Mouse (Mus musculus): ENCODE measurements at regions not wholly inside any gene's neighbourhood (a gene's known extent, or its start where the extent isn't known, plus 50 kb on each side); places are given as distances from the start of the nearest gene placed in this dataset.
A peak's percentile ranks its signal among the peaks of the same experiment; 100 is the strongest.
"Not testable (repeated sequence)": the region's sequence is repeated elsewhere in the genome, so short reads cannot be mapped to it uniquely, and the experiment has no call there.

DNA sequence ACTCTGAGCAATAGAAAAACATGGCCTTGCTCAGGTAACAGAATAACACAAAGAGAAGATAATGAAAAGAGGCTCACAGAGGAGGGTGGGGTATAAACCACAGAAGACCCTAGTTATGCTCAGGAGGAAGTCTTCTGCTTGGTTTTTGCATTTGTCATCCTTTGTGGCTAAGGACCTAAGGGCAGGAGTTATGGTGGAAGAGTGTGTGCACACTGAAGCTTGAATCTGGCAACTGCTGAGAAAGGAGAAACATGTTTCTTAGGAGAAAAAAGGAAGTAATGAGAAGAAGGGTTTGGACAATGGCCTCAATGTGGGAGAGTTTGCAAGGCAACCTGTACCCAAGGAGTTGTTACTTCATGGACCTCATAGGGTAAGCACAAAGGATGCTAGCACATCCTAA, 106.8 kb upstream of the Nyap2 start:
- DNase-seq (ENCODE audit: low read depth, low spot score) = no peak

DNA sequence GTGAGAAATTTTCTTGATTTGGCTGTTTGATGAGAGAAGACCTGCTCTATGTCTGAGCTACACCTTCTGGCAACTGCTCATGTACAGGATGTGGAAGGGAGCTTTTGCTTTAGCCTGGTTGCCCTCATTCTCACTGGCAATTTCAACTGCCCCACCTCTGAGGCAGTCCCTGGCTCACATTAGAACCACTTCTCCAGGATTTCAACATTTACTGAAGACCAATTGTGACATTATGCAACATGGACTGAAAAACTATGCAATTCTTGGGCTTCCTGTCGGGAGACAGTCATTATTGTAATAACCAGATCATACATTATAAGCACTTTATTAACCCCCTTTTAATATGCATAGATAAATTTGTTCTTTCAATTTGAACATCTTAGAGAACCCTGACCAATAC, 107.6 kb upstream of the Nyap2 start:
- DNase-seq (ENCODE audit: low read depth, low spot score) = no peak

DNA sequence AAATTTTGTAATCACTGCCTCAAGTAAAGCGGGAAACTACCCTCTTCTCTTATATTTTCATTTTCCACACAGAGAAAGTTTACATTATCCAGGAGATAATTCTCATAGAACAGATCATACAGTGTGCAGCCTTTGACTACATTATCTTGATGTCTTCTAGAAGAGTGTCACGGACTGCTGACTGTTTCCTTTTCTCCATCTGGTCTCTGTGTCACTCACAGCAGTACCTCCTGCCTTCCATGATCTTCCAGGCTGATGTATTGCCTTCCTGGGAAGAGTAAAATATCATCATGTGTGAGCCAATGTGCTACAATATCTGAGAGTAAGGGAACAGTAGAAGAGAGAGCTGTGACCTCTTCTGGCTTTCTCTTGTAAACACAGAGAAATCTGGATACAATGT, 111.0 kb upstream of the Nyap2 start:
- no peak for DNase-seq (ENCODE audit: low read depth, low spot score)

DNA sequence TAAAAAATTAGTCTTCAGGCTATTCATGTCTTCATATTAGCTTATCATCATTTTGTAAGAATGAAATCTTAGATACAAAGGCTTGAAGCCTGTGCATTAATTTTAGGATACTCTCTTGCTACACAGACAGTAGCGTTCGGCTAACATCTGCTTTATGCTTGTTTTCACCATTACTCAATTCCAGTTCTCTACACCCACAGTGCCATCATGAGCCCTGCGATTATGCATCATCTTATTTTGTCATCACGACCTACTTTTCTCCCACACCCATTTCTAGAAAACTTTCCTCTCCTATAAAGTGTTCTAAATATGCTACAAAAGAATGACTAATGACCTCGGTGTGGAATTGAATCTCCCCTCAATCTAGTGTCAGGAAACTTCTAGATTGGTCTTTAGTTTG, 112.4 kb upstream of the Nyap2 start:
- no peak for DNase-seq (ENCODE audit: low read depth, low spot score)

DNA sequence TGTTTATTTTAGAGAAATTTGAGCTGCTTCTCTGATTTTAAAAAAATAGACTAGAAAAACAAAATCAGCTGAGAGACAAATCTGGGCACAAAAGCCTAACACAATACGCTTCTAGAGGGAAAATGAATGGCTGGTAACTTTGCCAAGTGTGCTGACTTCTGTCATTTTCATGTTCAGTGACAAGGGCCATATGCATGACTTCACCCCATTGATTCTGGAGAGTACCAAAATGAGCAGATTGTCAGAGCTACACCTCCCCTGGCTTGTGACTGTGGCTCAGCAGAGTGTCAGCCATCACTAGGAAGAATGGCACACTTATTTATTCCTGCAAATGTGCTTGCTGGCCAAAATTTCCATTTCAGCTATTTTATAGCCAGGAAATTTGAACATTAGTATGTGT, 112.9 kb upstream of the Nyap2 start:
- no peak for DNase-seq (ENCODE audit: low read depth, low spot score)

DNA sequence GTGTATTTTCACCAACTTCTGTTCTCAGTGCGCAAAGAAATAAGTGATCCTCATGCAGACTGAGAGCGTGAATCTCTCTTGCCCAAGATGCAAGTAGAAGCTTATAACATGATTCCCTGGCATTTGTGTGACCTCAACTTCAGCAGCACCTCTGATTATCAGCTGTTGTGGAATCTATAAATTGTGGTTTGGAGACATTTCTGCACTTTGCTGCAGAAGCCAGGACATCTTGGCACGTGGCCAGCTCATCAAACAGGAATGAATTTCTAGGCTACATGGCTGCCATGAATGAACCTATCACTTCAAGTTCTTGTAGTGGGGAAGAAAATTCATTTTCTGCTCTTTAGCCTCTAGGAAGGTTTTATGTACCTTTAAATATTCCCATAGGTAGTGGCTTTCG, 126.3 kb upstream of the Nyap2 start:
- DNase-seq (ENCODE audit: low read depth, low spot score) = no peak

DNA sequence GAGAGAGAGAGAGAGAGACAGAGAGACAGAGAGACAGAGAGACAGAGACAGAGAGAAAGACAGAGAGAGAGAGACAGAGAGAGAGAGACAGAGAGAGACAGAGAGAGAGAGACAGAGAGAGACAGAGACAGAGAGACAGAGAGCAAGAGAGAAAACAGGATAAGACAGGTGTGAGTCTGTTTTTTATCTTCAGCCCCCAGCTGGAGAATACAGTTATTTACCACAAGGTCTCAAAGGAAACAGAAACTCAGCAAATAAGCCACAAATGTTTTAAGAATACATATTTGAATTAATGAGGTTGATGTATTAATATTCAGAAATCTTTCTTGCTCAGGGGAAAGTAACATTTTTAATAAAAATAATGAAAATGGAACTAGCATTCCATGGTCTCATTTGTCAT, 130.7 kb upstream of the Nyap2 start:
- not testable (repeated sequence) for DNase-seq (ENCODE audit: low read depth, low spot score)

DNA sequence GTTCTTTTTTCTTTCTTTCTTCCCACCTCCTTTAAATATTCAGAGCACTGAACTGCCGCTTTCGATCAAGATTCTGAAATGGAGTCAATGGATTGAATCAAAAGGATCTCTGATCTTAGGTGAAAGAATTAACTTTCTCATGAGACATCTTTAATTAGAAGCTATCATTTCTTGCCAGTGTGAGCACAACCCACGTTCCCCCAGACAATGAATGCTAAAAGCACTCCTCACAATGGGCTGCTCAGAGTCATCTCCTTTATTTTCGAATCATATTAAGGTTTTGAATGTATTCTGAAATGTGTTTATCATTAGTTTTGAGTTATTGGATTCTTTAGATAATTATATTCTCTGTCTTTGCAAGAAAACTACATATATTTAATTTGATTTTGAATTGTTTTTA, 137.4 kb upstream of the Nyap2 start:
- DNase-seq (ENCODE audit: low read depth, low spot score) = no peak

DNA sequence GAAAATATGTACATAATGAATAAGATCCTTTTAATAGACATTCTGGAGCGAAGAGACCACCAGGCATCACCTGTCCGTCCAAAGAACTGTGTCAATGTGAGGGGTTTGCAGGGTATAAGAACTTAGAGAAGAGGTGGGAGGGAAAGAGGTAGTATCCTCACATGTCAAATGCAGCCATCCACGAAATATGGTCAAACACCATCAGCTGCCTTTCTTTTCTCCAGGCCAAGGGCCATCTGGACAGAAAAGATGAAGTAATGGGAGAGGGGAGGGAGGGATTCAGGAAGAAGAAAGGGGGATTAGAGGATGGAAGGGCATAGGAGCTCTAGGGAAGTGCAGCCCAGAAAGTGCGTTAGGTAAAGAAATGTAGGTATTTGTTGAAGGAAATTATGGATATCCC, 141.0 kb upstream of the Dock10 start:
- no peak for DNase-seq (ENCODE audit: low read depth, low spot score)

DNA sequence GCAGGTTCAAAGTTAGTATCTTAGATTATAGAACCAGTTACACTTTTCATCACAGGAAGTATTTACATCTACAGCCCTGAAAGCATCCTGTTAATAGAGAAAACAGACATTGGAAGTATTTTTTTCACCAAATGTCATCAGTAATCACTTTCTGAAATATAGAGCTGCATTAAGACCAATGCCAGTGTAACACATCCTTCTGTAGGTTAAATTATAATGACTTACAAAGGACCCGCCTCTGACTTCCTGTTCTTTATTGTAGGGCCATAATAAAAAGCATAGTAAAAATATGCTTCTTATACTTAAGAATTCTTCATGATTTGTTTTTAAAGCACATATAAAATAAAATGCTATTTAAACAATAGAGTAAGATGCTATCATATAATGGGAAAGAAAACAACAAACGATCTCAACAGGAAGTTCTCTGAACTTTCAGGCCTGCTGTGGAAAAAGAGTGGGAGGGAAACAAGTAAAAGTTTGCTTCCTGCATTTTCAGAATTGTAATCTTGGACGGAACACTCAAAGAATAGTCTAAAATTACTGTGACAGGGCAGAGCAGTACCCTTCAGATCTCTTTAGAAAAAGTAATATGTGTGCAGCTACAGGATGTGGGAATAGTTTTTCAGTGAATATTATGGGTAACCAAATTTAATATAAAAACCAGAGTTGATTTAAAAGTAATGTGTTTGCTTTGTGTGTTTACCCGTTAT, 116.0 kb upstream of the Dock10 start:
- DNase-seq (ENCODE audit: low read depth, low spot score) = peak; percentile 31

DNA sequence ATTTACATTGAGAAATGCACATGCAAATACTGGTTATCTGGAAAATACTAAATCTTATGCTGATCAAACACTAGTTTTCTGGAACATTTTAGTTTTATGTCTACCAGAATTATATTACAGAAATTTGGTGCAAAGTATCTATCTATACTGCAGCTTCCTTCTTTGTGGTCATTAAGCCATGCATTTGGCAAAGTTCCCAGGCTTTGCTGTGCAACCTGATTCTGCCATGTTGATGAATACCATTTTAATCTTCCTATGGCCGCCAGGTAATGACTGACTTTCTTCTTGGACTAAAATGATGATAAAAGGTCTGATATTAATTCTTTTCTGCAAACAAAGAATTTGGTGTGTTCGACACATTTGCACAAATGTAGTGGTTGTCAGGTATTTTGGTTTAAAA, 115.3 kb upstream of the Dock10 start:
- no peak for DNase-seq (ENCODE audit: low read depth, low spot score)

DNA sequence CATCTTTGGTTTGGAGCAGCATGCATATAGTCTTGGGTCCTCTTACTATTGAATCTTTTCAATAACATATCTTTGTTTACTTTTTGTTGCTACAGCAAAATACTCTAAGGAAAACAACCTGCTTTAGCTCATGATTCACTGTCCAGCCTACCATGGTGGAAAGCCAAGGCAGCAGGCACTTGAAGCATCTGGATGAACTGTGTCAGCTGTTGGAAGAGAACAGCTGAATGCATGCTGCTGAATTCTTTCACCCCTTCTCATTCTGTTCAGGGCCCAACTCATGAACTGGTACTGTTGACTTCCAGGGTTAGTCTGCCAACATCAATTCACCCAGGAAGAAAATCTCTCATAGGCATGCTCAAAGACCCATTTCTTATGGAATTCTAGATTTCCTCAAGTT, 110.5 kb upstream of the Dock10 start:
- no peak for DNase-seq (ENCODE audit: low read depth, low spot score)

DNA sequence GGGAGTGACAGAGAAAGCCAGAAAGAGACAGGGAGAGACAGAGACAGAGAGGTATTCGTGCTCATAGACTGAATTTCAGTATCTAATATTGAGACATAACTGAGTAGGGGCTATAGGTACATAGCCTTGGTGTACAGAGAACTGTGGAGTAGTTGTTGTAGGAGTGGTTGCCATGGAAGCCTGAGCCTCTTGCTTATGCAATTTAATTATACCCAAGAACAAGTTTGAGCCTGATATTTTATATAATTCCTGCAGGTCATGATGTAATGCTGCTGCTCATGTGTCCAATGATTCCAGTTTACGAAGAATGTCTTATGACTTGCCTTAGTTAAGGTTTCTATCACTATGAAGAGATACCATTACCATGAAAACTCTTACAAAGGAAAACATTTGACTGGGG, 98.7 kb upstream of the Dock10 start:
- no peak for DNase-seq (ENCODE audit: low read depth, low spot score)

DNA sequence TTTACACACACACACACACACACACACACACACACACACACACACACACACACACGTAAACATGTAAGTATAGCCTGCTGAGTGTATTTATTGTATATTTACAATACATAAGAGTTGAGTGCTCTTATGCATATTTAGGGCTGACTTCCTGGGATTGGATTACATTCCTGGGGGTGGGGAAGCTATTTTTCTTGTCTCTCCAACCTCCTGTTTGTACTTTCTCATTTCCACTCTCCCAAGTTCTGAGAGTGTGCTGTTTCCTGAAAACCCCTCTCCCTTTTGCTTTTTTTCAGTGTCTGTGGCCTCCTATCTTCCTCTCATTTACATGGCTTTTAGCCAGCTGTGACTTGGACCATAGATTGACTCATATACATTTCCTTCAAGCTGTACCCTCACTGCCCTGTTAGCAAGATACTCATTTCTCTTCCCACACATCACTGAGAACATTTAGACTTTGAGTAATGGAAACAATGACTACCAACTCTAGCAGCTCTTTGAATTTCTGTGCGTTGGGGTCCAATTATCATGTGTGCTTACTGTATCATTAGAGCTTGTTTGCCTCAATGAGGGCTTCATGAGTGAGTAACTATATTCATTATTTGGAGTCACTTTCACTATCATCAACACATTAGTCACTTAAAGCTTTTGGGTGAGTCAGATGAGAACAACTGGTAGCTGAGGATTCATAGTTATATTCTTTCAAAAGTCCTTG, 96.8 kb upstream of the Dock10 start:
- peak; percentile 50 for DNase-seq (ENCODE audit: low read depth, low spot score)

DNA sequence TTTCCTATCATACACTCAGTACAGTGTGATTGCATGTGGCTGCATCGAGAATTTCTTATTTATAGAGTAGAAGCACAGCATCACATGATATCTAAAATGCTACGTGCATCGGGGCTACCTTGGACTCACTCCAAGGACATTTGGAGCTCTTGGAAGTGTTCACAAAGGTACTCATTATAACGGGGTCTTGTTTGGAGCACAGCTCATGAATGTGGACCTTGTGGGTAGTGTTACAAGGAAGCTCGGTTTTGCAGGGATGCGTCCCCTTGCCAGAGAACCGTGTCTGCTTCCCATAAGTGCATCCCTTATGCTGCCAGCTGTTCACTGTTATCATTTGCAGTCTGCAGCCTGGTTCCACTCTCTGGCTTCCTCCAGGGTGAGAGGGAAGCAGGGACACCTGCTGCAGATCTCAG, 96.0 kb upstream of the Dock10 start:
- DNase-seq (ENCODE audit: low read depth, low spot score) = no peak

DNA sequence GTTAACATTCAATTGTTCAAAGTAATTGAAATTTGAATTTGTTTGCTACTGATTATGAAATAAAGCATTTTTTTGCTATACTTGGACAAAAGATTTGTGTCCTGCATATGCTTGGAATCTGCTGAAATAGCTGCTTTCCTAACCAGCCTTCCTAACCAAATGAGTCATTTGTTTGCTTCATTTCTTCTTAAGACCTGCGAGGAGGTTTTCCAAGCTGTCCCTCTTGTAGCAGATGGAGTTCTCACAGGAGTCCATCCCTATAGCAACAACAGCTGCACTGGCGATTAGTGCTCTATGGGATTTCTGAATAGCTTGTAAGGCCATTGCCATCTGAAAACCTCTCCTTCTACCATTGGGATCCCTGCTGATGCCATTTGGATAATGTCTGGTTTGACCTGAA, 94.4 kb upstream of the Dock10 start:
- no peak for DNase-seq (ENCODE audit: low read depth, low spot score)

DNA sequence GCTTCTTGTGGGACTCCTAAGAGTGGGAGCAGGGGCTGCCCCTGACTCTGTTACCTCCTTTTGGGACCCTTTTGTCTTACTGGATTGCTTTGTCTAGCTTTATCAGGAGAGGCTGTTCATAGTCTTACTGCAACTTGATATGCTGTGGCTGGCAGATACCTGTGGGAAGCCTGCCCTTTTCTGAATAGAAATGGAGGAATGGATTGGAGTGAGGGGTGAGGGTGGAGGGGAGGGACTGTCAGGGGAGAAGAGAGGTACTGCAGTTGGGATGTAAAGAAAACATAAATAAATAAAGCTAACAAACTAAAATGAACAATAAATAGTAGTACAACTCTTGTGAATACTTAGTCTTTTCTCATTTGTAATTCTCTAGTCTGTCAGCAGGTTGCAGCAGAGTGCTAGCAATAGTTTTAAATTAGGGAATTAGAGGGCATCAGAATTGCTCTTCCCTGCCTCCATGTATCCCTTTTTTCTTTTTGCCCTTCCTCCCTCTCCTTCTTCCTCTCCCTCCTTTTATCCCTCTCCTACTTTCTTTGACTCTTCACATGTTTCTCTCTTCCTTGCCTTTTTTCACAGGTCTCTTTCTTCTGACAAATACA, 72.0 kb upstream of the Dock10 start:
- peak; percentile 8 for DNase-seq (ENCODE audit: low read depth, low spot score)

DNA sequence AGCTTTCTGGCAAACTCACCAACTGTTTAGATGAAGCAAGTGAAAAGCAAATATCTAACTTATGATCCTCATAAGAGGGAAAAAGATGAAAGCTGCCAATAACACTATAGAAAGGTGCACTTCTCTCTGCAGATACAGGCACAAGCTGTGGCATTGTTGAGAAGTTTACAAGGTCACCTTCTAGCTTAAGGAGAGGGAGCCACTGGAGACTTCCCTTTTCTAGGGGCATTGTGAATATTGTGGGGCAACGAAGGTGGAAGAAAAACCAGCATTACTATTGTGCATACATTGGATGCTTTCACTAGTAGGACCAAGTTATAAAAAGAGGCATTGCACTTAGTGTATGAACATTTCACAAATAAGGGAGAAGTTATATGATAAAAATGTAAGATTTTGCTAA, 68.1 kb upstream of the Dock10 start:
- DNase-seq (ENCODE audit: low read depth, low spot score) = no peak

DNA sequence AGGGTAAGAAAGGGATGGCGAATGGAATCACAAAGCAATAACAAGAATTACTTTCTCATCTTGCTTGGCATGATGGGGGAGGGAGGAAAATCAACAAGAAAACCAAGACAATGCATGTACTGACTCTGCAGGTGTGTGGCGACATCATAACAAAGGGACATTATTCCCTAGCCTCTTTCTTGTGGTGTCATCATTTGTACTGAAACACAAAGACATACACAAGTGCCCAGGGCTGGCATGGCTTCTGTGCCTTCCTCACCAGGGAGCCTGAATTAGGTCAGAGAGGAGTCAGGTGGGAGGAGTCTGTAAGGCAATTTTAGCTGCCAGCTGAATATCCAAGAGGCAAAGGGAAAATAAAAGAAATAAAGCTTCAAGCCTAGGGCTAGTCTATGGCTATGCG, 65.6 kb upstream of the Dock10 start:
- DNase-seq (ENCODE audit: low read depth, low spot score) = no peak

DNA sequence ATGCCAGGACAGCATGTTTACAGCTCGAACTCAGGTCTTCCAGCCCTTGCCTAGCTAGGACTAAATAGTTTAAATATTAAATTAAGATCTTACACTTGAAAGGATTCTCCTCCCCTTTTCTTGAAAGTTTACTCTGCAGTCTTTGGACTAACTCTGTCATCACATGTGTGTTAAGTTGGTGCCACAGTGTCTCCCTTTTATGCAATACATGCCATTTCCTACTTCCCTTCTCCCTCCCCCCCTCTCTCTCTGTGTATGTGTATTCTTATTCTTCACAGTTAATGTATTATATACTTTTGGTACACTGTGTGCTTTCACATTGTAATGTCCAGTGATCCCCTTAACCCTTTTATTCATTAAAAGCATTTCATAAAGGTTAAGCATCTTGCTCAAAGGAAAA, 63.9 kb upstream of the Dock10 start:
- no peak for DNase-seq (ENCODE audit: low read depth, low spot score)

DNA sequence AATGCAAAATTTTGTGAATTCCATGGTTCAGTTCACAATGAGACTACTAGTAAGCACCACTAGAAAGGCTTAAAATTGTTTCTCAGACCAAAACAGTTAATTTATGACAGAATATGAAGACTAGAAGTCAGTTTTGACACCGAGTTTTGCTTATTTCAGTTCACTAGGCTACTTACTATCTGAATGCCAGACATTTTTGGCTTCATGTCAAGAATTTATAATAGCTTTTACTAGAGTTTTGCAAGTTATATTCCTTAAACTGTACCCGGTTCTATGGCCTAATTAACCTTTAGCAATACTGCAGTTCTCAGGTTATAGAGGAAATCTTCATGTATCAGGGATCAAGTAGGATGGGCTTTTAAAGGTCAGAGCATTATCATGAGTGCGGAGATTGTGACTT, 54.6 kb upstream of the Dock10 start:
- no peak for DNase-seq (ENCODE audit: low read depth, low spot score)
